Mouse (Mus musculus) embryonic stem cell, embryonic (primary cell): Measurements from ENCODE around the gene Cog3.

Experiments used
- CTCF ChIA-PET, 4 experiments: fragments of 300-600 bp in 2 of 4; fragments of 350-600 bp in 2 of 4; sonication (Branson Sonifier 250); formaldehyde crosslinking; loops; one replicate each; lab custom pipeline; 2022; ENCODE audit warnings: inconsistent platforms in 2 of 4; lab: Charles Lee
- POLR2A ChIA-PET, 4 experiments: fragments of 300-600 bp in 2 of 4; fragments of 350-600 bp in 2 of 4; sonication (Branson Sonifier 250); formaldehyde crosslinking; loops; one replicate each; lab custom pipeline; 2022; ENCODE audit warnings: antibody characterized with exemption in 4 of 4, inconsistent platforms in 1 of 4; lab: Charles Lee

Cog3 gene

GRCm38 (mm10) chr14:75771101-75771501, 16.8 kb upstream of the Cog3 start:
- ChIA-PET POLR2A (interaction anchor here in 2 of 4 experiments (1.2 to 3.8 kb wide), 2 partner anchors 15 kb away, joined by 3 to 18 read pairs; partner anchors contain the start of gene Slc25a30 (in 2 of the 2)), CTCF (interaction anchor here in 2 of 4 experiments (0.6 to 2.3 kb wide), 3 partner anchors 10 to 542 kb away, joined by 3 to 6 read pairs (median 6); no protein-coding TSS in a partner anchor)

GRCm38 (mm10) chr14:75769334-75769733, 15.0 kb upstream of the Cog3 start:
- POLR2A ChIA-PET = interaction anchor here in 2 of 4 experiments (1.1 to 2.5 kb wide), 4 partner anchors 8 to 65 kb away, joined by 3 to 14 read pairs (median 8); partner anchors contain the start of gene Slc25a30 (in 2 of the 2)
- CTCF ChIA-PET = interaction anchor here in 3 of 4 experiments (0.5 to 2.3 kb wide), 6 partner anchors 8 to 487 kb away, joined by 3 to 9 read pairs (median 5); partner anchors contain the start of gene Slc25a30 (in 1 of the 3)

- POLR2A ChIA-PET = interaction anchor here in 3 of 4 experiments (0.7 to 2.5 kb wide), 9 partner anchors 9 to 66 kb away, joined by 3 to 14 read pairs (median 6); partner anchors contain the start of genes Cog3 (in 2 of the 3) and Slc25a30 (in 2 of the 3)
- CTCF ChIA-PET = interaction anchor here (0.8 to 2.1 kb wide), 16 partner anchors 12 to 85 kb away, joined by 3 to 12 read pairs (median 4); partner anchors contain the start of genes Slc25a30 (in 3 of the 4) and Cog3 (in 2 of the 4)
Measured at GRCm38 (mm10) chr14:75768275-75768608, 13.9 kb upstream of the Cog3 start.

- ChIA-PET POLR2A (interaction anchor here in 3 of 4 experiments (0.7 to 2.5 kb wide), 11 partner anchors 12 to 67 kb away, joined by 3 to 14 read pairs (median 5); partner anchors contain the start of genes Slc25a30 (in 3 of the 3) and Cog3 (in 2 of the 3)), CTCF (interaction anchor here (0.5 to 2.1 kb wide), 22 partner anchors 11 to 414 kb away, joined by 3 to 12 read pairs (median 4); partner anchors contain the start of genes Slc25a30 (in 3 of the 4) and Cog3 (in 2 of the 4))
Measured at GRCm38 (mm10) chr14:75767492-75768274, 13.4 kb upstream of the Cog3 start.

- POLR2A ChIA-PET = interaction anchor here in 2 of 4 experiments (1.2 to 1.9 kb wide), 4 partner anchors 25 to 404 kb away, joined by 3 to 10 read pairs (median 4); partner anchors contain the start of gene Slc25a30 (in 2 of the 2)
- CTCF ChIA-PET = interaction anchor here (0.6 to 1.9 kb wide), 10 partner anchors 9 to 458 kb away, joined by 3 to 8 read pairs (median 4); no protein-coding TSS in a partner anchor
Measured at GRCm38 (mm10) chr14:75761028-75761805, 6.9 kb upstream of the Cog3 start.

- CTCF ChIA-PET = no interaction called here
- POLR2A ChIA-PET = interaction anchor here in 2 of 4 experiments (0.6 to 1.1 kb wide), 2 partner anchors 28 to 111 kb away, joined by 3 read pairs; partner anchors contain the start of gene Slc25a30 (in 1 of the 2)
Measured at GRCm38 (mm10) chr14:75758401-75758800, 4.1 kb upstream of the Cog3 start.

- ChIA-PET CTCF (no interaction called here), POLR2A (interaction anchor here in 2 of 4 experiments (0.6 to 1.5 kb wide), 3 partner anchors 22 to 552 kb away, joined by 3 read pairs; no protein-coding TSS in a partner anchor)
Measured at GRCm38 (mm10) chr14:75757821-75758220, 3.5 kb upstream of the Cog3 start.

- ChIA-PET POLR2A (interaction anchor here in 2 of 4 experiments (0.7 to 1.9 kb wide), 7 partner anchors 10 to 77 kb away, joined by 3 to 9 read pairs (median 3); partner anchors contain the start of gene Slc25a30 (in 2 of the 2)), CTCF (interaction anchor here in 3 of 4 experiments (1.2 to 2.0 kb wide), 3 partner anchors 11 kb away, joined by 4 to 9 read pairs (median 8); no protein-coding TSS in a partner anchor)
Measured at GRCm38 (mm10) chr14:75756971-75757370, 2.7 kb upstream of the Cog3 start.

- ChIA-PET CTCF (no interaction called here), POLR2A (interaction anchor here in 1 of 4 experiments (0.7 to 2.6 kb wide), 4 partner anchors 14 to 377 kb away, joined by 3 to 8 read pairs (median 4); no protein-coding TSS in a partner anchor)
Measured at GRCm38 (mm10) chr14:75753206-75753605, 1.1 kb downstream of the Cog3 start.

GRCm38 (mm10) chr14:75751040-75751439, 3.3 kb downstream of the Cog3 start:
- ChIA-PET CTCF (no interaction called here), POLR2A (interaction anchor here in 1 of 4 experiments (0.6 kb wide), 1 partner anchor 98 kb away, joined by 3 read pairs; no protein-coding TSS in a partner anchor)

GRCm38 (mm10) chr14:75749123-75749522, 5.2 kb downstream of the Cog3 start:
- ChIA-PET POLR2A (interaction anchor here in 2 of 4 experiments (0.8 to 1.8 kb wide), 4 partner anchors 11 to 86 kb away, joined by 3 to 4 read pairs (median 3); no protein-coding TSS in a partner anchor), CTCF (no interaction called here)

- CTCF ChIA-PET = no interaction called here
- POLR2A ChIA-PET = interaction anchor here in 2 of 4 experiments (1.0 to 1.1 kb wide), 3 partner anchors 20 to 87 kb away, joined by 3 read pairs; partner anchors contain the start of gene Slc25a30 (in 1 of the 2)
Measured at GRCm38 (mm10) chr14:75747960-75748359, 6.4 kb downstream of the Cog3 start.

- POLR2A ChIA-PET = no interaction called here
- CTCF ChIA-PET = no interaction called here
Measured at GRCm38 (mm10) chr14:75741904-75742303, 12.4 kb downstream of the Cog3 start.

GRCm38 (mm10) chr14:75735597-75735996, 18.7 kb downstream of the Cog3 start:
- POLR2A ChIA-PET = interaction anchor here in 1 of 4 experiments (0.9 to 1.5 kb wide), 4 partner anchors 11 to 76 kb away, joined by 3 to 4 read pairs (median 3); no protein-coding TSS in a partner anchor
- CTCF ChIA-PET = no interaction called here

- ChIA-PET POLR2A (interaction anchor here in 2 of 4 experiments (1.2 to 1.8 kb wide), 2 partner anchors 22 kb away, joined by 4 to 5 read pairs; partner anchors contain the start of gene Cog3 (in 2 of the 2)), CTCF (interaction anchor here in 1 of 4 experiments (0.6 kb wide), 1 partner anchor 29 kb away, joined by 4 read pairs; no protein-coding TSS in a partner anchor)
Measured at GRCm38 (mm10) chr14:75732631-75733030, 21.7 kb downstream of the Cog3 start.

- CTCF ChIA-PET = interaction anchor here in 3 of 4 experiments (0.5 to 0.7 kb wide), 4 partner anchors 8 to 502 kb away, joined by 3 to 6 read pairs (median 3); no protein-coding TSS in a partner anchor
Measured at GRCm38 (mm10) chr14:75731361-75731760, 23.0 kb downstream of the Cog3 start.

GRCm38 (mm10) chr14:75728111-75728510, 26.2 kb downstream of the Cog3 start:
- CTCF ChIA-PET = interaction anchor here in 1 of 4 experiments (1.2 to 1.3 kb wide), 2 partner anchors 58 to 101 kb away, joined by 3 to 5 read pairs; no protein-coding TSS in a partner anchor
- POLR2A ChIA-PET = interaction anchor here in 2 of 4 experiments (0.8 to 1.4 kb wide), 4 partner anchors 11 to 29 kb away, joined by 3 to 4 read pairs (median 3); no protein-coding TSS in a partner anchor

More at GRCm38 (mm10) chr14:75731361-75731760, 23.0 kb downstream of the Cog3 start:
- POLR2A ChIA-PET = interaction anchor here in 1 of 4 experiments (0.6 kb wide), 1 partner anchor 543 kb away, joined by 5 read pairs; no protein-coding TSS in a partner anchor
